Mouse (Mus musculus): ENCODE results near the gene Adam22. TPM values are rescaled to one million over a fixed set of nuclear protein-coding genes. Genes with fewer than 3 reads are reported as not detected.
"Not testable (repeated sequence)": the region's sequence is repeated elsewhere in the genome, so short reads cannot be mapped to it uniquely, and the experiment has no call there.

Gene Adam22
- polyA plus RNA-seq, 1 experiment from 2014 or later, result 28.5 TPM

- Histone ChIP-seq H3K27me3 (no peaks in the 10 kb centered on the region), H3K9me3 (no peaks in the 10 kb centered on the region), H3K9ac (replicated peaks) (no peak overlapping the region), H3K36me3 (peaks cover 18% of the 10 kb centered on the region), H3K4me2 (replicated peaks) (no peak overlapping the region), H3K27ac (no peak overlapping the region), H3K4me1 (replicated peaks) (no peaks in the 10 kb centered on the region), H3K4me3 (replicated peaks) (no peak overlapping the region)
- WGBS, result 91% methylated on average over 8 of the region's 8 CpGs
- ATAC-seq, result no peak
Observed at GRCm38 (mm10) chr5:8077481-8077880, 290.5 kb downstream of the Adam22 start.

DNA sequence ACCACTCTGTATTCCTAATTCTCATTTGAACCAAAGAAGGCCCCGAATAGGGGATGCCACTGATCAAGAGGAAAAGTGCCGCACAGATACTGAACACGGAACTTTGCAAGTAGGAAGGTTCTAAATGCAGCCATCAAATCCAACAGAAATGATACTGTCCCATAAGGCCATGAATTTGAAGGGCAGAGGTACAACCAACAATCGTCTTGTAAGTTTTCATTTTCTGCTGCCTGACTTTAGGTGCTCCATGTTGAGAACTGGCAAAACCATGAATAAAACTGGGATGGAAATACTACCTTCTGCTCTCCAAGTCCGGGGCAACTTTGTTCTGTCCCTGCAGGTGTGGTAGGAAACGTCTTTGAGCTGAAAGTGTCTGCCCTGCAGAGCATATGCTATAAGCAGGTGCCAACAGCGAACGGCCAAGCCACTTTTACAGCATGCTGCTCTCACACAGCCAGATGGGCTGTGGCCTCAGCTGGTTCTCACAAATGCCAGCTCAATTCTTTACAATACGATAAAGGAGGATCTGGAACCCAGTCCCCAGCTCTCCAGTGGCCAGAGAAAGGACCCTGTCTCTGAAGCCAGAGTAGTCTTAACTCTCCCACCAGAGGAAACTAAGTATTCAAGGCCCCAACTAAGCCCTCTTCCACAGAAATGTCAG lies 293.9 kb downstream of the Adam22 start:
- Histone ChIP-seq H3K4me1 (replicated peaks) (no peaks in the 10 kb centered on the region), H3K9me3 (no peaks in the 10 kb centered on the region), H3K27ac (no peak overlapping the region), H3K9ac (replicated peaks) (no peak overlapping the region), H3K4me3 (replicated peaks) (no peak overlapping the region), H3K36me3 (peaks cover 20% of the 10 kb centered on the region), H3K27me3 (no peaks in the 10 kb centered on the region), H3K4me2 (replicated peaks) (no peak overlapping the region)
- WGBS, result 91% methylated on average over 9 of the region's 9 CpGs
- ATAC-seq, result no peak

DNA sequence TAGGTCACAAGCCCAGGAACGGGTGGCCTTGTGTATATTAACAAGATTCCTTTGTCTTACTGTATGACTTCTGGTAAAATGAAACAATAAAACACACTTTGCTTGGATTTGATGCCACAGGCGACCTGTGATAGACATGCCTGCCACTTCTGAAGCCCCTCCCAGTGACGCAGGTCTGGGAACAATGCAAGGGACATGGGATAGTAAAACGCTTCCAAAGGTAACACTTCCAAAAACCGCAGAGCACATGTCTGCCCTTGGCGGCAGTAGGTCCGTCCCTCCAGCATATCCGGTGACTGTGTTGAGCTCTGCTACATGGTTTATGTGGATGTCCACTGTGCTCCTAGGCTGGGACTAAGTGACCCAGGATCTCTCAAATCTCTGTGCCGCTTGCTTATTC lies 294.6 kb downstream of the Adam22 start:
- Histone ChIP-seq H3K4me3 (replicated peaks) (no peak overlapping the region), H3K9ac (replicated peaks) (no peak overlapping the region), H3K4me1 (replicated peaks) (no peaks in the 10 kb centered on the region), H3K27me3 (no peaks in the 10 kb centered on the region), H3K27ac (no peak overlapping the region), H3K36me3 (peaks cover 20% of the 10 kb centered on the region), H3K4me2 (replicated peaks) (no peak overlapping the region), H3K9me3 (no peaks in the 10 kb centered on the region)
- no peak for ATAC-seq
- WGBS, result 93% methylated on average over 9 of the region's 9 CpGs

GRCm38 (mm10) chr5:8063207-8063606 lies 304.8 kb downstream of the Adam22 start:
- WGBS, result 74% methylated on average over 6 of the region's 6 CpGs
- H3K36me3 ChIP-seq, result peaks cover 62% of the 10 kb centered on the region

GRCm38 (mm10) chr5:8062469-8062868 lies 305.5 kb downstream of the Adam22 start:
- Histone ChIP-seq H3K9ac (replicated peaks) (no peak overlapping the region), H3K9me3 (no peaks in the 10 kb centered on the region), H3K4me1 (replicated peaks) (peaks cover 3% of the 10 kb centered on the region), H3K27me3 (no peaks in the 10 kb centered on the region), H3K4me2 (replicated peaks) (no peak overlapping the region), H3K27ac (no peak overlapping the region), H3K36me3 (peaks cover 62% of the 10 kb centered on the region), H3K4me3 (replicated peaks) (no peak overlapping the region)
- no peak for ATAC-seq
- 90% methylated on average over 2 of the region's 2 CpGs for WGBS

More at GRCm38 (mm10) chr5:8063207-8063606, 304.8 kb downstream of the Adam22 start:
- no peak overlapping the region for H3K4me3 ChIP-seq (replicated peaks)
- H3K4me1 ChIP-seq (replicated peaks), result no peaks in the 10 kb centered on the region
- H3K9ac ChIP-seq (replicated peaks), result no peak overlapping the region
- no peak for ATAC-seq
- H3K27me3 ChIP-seq, result no peaks in the 10 kb centered on the region
- H3K27ac ChIP-seq, result no peak overlapping the region
- H3K4me2 ChIP-seq (replicated peaks), result no peak overlapping the region
- H3K9me3 ChIP-seq, result no peaks in the 10 kb centered on the region

GRCm38 (mm10) chr5:8058056-8058455 lies 309.9 kb downstream of the Adam22 start:
- Histone ChIP-seq H3K4me3 (replicated peaks) (no peak overlapping the region), H3K27me3 (no peaks in the 10 kb centered on the region), H3K4me1 (replicated peaks) (peaks cover 17% of the 10 kb centered on the region), H3K4me2 (replicated peaks) (no peak overlapping the region), H3K27ac (no peak overlapping the region), H3K9me3 (no peaks in the 10 kb centered on the region), H3K36me3 (peaks cover 28% of the 10 kb centered on the region), H3K9ac (replicated peaks) (no peak overlapping the region)
- ATAC-seq, result no peak
- WGBS, result 94% methylated on average over 7 of the region's 7 CpGs

GRCm38 (mm10) chr5:8057018-8057323 lies 311.0 kb downstream of the Adam22 start:
- Histone ChIP-seq H3K9ac (replicated peaks) (peak overlapping the region; percentile 84), H3K4me2 (replicated peaks) (peak overlapping the region; percentile 65), H3K36me3 (peaks cover 23% of the 10 kb centered on the region), H3K27ac (no peak overlapping the region), H3K4me3 (replicated peaks) (peak overlapping the region; percentile 76), H3K4me1 (replicated peaks) (peaks cover 17% of the 10 kb centered on the region), H3K9me3 (no peaks in the 10 kb centered on the region), H3K27me3 (no peaks in the 10 kb centered on the region)
- peak; percentile 39 for ATAC-seq
- 72% methylated on average over 5 of the region's 5 CpGs for WGBS

GRCm38 (mm10) chr5:8056141-8057017 lies 311.6 kb downstream of the Adam22 start:
- H3K27ac ChIP-seq, result peak overlapping the region; percentile 67
- no peaks in the 10 kb centered on the region for H3K27me3 ChIP-seq
- peak overlapping the region; percentile 84 for H3K9ac ChIP-seq (replicated peaks)
- peak overlapping the region; percentile 76 for H3K4me3 ChIP-seq (replicated peaks)
- no peaks in the 10 kb centered on the region for H3K9me3 ChIP-seq
- ATAC-seq, result peak; percentile 99
- H3K36me3 ChIP-seq, result peaks cover 19% of the 10 kb centered on the region
- H3K4me2 ChIP-seq (replicated peaks), result peak overlapping the region; percentile 65
- H3K4me1 ChIP-seq (replicated peaks), result peaks cover 17% of the 10 kb centered on the region
- WGBS, result under 1% methylated on average over 60 of the region's 60 CpGs

DNA sequence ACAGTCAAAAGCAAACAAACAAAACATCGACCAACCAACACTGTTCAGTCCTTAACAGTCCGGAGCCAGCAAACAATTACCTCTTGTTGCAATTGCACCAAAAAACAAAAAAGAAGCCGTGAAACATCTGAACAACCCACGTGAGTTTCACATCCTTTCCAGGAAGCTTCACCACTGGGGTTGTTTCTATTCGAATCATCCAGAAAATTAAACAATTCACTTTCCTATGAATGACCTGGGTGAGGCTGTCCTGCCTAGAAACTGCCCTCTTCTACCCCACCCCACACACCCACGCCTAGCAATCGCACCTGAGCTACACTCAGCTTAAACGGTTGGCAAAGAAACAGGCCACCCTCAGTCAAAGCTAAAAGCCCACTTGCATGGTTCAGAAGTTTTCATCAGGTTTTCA lies 312.2 kb downstream of the Adam22 start:
- ATAC-seq, result peak; percentile 51
- peaks cover 17% of the 10 kb centered on the region for H3K4me1 ChIP-seq (replicated peaks)
- no peaks in the 10 kb centered on the region for H3K9me3 ChIP-seq
- H3K27ac ChIP-seq, result no peak overlapping the region
- peaks cover 13% of the 10 kb centered on the region for H3K36me3 ChIP-seq
- peak overlapping the region; percentile 84 for H3K9ac ChIP-seq (replicated peaks)
- peak overlapping the region; percentile 76 for H3K4me3 ChIP-seq (replicated peaks)
- no peaks in the 10 kb centered on the region for H3K27me3 ChIP-seq
- H3K4me2 ChIP-seq (replicated peaks), result peak overlapping the region; percentile 65
- 41% methylated on average over 8 of the region's 8 CpGs for WGBS

- no peak overlapping the region for H3K27ac ChIP-seq
- no peaks in the 10 kb centered on the region for H3K27me3 ChIP-seq
- no peaks in the 10 kb centered on the region for H3K36me3 ChIP-seq
- H3K4me3 ChIP-seq (replicated peaks), result no peak overlapping the region
- no peaks in the 10 kb centered on the region for H3K9me3 ChIP-seq
- ATAC-seq, result no peak
- peaks cover 17% of the 10 kb centered on the region for H3K4me1 ChIP-seq (replicated peaks)
- WGBS, result 94% methylated on average over 4 of the region's 4 CpGs
- H3K4me2 ChIP-seq (replicated peaks), result no peak overlapping the region
- no peak overlapping the region for H3K9ac ChIP-seq (replicated peaks)
Observed at GRCm38 (mm10) chr5:8053827-8054226, 314.1 kb downstream of the Adam22 start.

DNA sequence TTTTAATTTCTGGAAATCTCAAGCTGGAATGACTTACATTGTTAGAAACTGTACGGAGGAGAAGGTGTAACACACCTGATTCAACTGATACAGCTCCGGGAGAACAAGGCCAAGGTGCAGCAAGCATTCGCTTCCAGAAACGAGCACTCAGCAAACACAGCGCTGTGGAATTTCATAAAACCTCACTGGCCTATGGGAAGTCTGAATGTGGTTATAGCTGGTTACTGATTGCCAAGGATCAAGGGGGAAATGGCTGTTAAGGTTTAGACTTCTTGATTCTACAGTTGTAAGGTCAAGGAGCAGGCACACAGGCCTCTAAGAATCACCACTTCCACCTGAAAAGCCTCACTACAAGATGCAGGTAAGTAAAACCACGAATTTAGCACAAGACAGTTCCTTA lies 322.1 kb downstream of the Adam22 start, which contains the start of gene Sri:
Gene Sri, plus strand, starts transcription at position 224 of the 400 bp plus-strand sequence.
- H3K4me1 ChIP-seq (replicated peaks), result no peaks in the 10 kb centered on the region
- no peak for ATAC-seq
- H3K36me3 ChIP-seq, result no peaks in the 10 kb centered on the region
- no peak within 1 kb of the TSS for H3K9ac ChIP-seq (replicated peaks)
- no peak within 1 kb of the TSS for H3K4me3 ChIP-seq (replicated peaks)
- no peaks in the 10 kb centered on the region for H3K27me3 ChIP-seq
- no peak within 1 kb of the TSS for H3K4me2 ChIP-seq (replicated peaks)
- no peaks in the 10 kb centered on the region for H3K9me3 ChIP-seq
- WGBS, result 91% methylated on average over 6 of the region's 6 CpGs
- H3K27ac ChIP-seq, result no peak within 1 kb of the TSS

DNA sequence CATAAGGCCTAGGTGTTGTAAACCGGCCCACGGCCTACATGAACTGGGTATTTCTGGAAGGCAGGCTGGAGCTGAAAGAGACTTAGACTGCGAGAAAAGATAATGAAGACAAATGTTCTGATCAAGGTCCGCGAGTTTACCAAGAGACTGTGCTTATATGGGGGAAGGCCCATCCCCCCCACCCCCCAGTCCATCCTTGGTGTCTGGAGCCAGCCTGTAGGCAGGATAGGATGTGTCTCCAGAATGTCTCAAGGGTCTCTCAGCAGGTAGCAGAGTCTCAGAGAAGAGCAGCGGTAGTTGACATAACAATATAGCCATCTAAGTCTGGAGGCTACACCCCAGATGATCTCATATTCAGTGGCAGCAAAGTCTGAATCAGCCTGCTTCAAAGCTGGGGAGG lies 333.4 kb downstream of the Adam22 start:
- H3K27me3 ChIP-seq; H3K4me1 ChIP-seq (replicated peaks); H3K9me3 ChIP-seq; H3K9ac ChIP-seq (replicated peaks); H3K4me2 ChIP-seq (replicated peaks); H3K4me3 ChIP-seq (replicated peaks); ATAC-seq; H3K27ac ChIP-seq; H3K36me3 ChIP-seq: not testable (repeated sequence)
- 93% methylated on average over 6 of the region's 6 CpGs for WGBS

All from midbrain, embryonic 13.5 days (tissue).